Mouse (Mus musculus) embryonic facial prominence, embryonic 12.5 days (tissue): ENCODE measurements around the gene Armc12. TPM values are rescaled to one million over a fixed set of nuclear protein-coding genes. Genes with fewer than 3 reads are reported as not detected.
"Not testable (repeated sequence)": the region's sequence is repeated elsewhere in the genome, so short reads cannot be mapped to it uniquely, and the experiment has no call there.

Experiments used
- ATAC-seq: fragments of 200-750 bp; cut with Nextera tagmentation; 2 replicates; pipeline ENCODE4 v1.8.0; 2017; ENCODE audit not compliant: insufficient number of reproducible peaks, insufficient read depth, low FRiP score, low TSS enrichment
- H3K27ac ChIP-seq: fragments of 300-500 bp; sonication (generic); 2 replicates; pipeline ENCODE4 v1.5.1; 2016; ENCODE audit warnings: mild to moderate bottlenecking
- H3K27me3 ChIP-seq: fragments of 300-500 bp; sonication (generic); 2 replicates; pipeline ENCODE4 v1.6.1; 2016; ENCODE audit warnings: mild to moderate bottlenecking, moderate library complexity
- H3K36me3 ChIP-seq: fragments of 300-500 bp; sonication (generic); 2 replicates; pipeline ENCODE4 v1.6.1; 2016; ENCODE audit warnings: mild to moderate bottlenecking
- H3K4me1 ChIP-seq: fragments of 300-500 bp; sonication (generic); 2 replicates; pipeline ENCODE4 v1.6.1; 2016
- H3K4me2 ChIP-seq: fragments of 300-500 bp; sonication (generic); replicated peaks from 2 replicates; pipeline ENCODE4 v1.6.1; 2016; ENCODE audit warnings: mild to moderate bottlenecking, moderate library complexity
- H3K4me3 ChIP-seq: fragments of 300-500 bp; sonication (generic); 2 replicates; pipeline ENCODE4 v1.5.1; 2016; ENCODE audit warnings: mild to moderate bottlenecking
- H3K9ac ChIP-seq: fragments of 300-500 bp; sonication (generic); 2 replicates; pipeline ENCODE4 v1.6.1; 2016; ENCODE audit warnings: mild to moderate bottlenecking, moderate library complexity
- H3K9me3 ChIP-seq: fragments of 300-500 bp; sonication (generic); 2 replicates; pipeline ENCODE4 v1.6.1; 2016; ENCODE audit warnings: mild to moderate bottlenecking, moderate library complexity
- WGBS: fragments of 180-500 bp; shearing (Covaris S2); methylation state at CpG from one replicate; pipeline ENCODE4 v1.1.7; 2016; 5-methylcytosine and 5-hydroxymethylcytosine counted together
- polyA plus RNA-seq: library from polyadenylated mRNA; unstranded; fragments of >200 nt; fragmentation: Nextera tagmentation; extraction: Ambion mirVana; gene quantifications from 2 replicates; pipeline ENCODE4 v1.2.1, GENCODE M21; 2016

The Armc12 gene
- polyA plus RNA-seq, 1 experiment from 2014 or later: not detected

- no peaks in the 10 kb centered on the region for H3K27me3 ChIP-seq
- ATAC-seq: no peak
- H3K4me3 ChIP-seq: no peak overlapping the region
- H3K36me3 ChIP-seq: no peaks in the 10 kb centered on the region
- no peak overlapping the region for H3K9ac ChIP-seq
- WGBS: 69% methylated on average over 11 of the region's 11 CpGs
- H3K27ac ChIP-seq: no peak overlapping the region
- no peak overlapping the region for H3K4me2 ChIP-seq
- H3K4me1 ChIP-seq: peaks cover 12% of the 10 kb centered on the region
- no peaks in the 10 kb centered on the region for H3K9me3 ChIP-seq
Measured at GRCm38 (mm10) chr17:28548550-28548949, 17.9 kb downstream of the Armc12 start.

- Histone ChIP-seq H3K9me3 (no peaks in the 10 kb centered on the region), H3K9ac (no peak within 1 kb of the TSS), H3K27ac (no peak within 1 kb of the TSS), H3K27me3 (no peaks in the 10 kb centered on the region), H3K4me3 (no peak within 1 kb of the TSS), H3K36me3 (no peaks in the 10 kb centered on the region), H3K4me1 (peaks cover 18% of the 10 kb centered on the region), H3K4me2 (no peak within 1 kb of the TSS)
- ATAC-seq: no peak
- WGBS: 75% methylated on average over 14 of the region's 14 CpGs
Measured at GRCm38 (mm10) chr17:28549111-28549510, 18.5 kb downstream of the Armc12 start, which contains the start of gene Clpsl2. Gene Clpsl2 (plus strand): TSS chr17:28549411.

- Histone ChIP-seq H3K9ac (no peak overlapping the region), H3K4me2 (no peak overlapping the region; the same call in 1 of the 2 replicates), H3K36me3 (no peaks in the 10 kb centered on the region), H3K27me3 (no peaks in the 10 kb centered on the region), H3K27ac (peak overlapping the region; percentile 69), H3K9me3 (no peaks in the 10 kb centered on the region), H3K4me3 (no peak overlapping the region), H3K4me1 (peaks cover 44% of the 10 kb centered on the region)
- ATAC-seq: peak; percentile 58; the same call in 1 of the 2 replicates
- 2% methylated on average over 14 of the region's 14 CpGs for WGBS
Measured at GRCm38 (mm10) chr17:28553040-28553793, 22.6 kb downstream of the Armc12 start.

GRCm38 (mm10) chr17:28554021-28554420 is 23.4 kb downstream of the Armc12 start:
- H3K4me3 ChIP-seq, H3K4me2 ChIP-seq, H3K27me3 ChIP-seq, H3K9ac ChIP-seq, ATAC-seq, H3K36me3 ChIP-seq, H3K9me3 ChIP-seq: not testable (repeated sequence)
- Histone ChIP-seq H3K4me1 (peaks cover 45% of the 10 kb centered on the region), H3K27ac (peak overlapping the region; percentile 69)
- WGBS: 84% methylated on average over 4 of the region's 4 CpGs

GRCm38 (mm10) chr17:28556635-28557396 is 26.2 kb downstream of the Armc12 start:
- no peaks in the 10 kb centered on the region for H3K36me3 ChIP-seq
- H3K9me3 ChIP-seq: no peaks in the 10 kb centered on the region
- 43% methylated on average over 6 of the region's 6 CpGs for WGBS
- H3K4me1 ChIP-seq: peaks cover 48% of the 10 kb centered on the region
- H3K4me3 ChIP-seq: no peak overlapping the region
- no peak overlapping the region for H3K4me2 ChIP-seq
- ATAC-seq: 0 out of 2 replicates have a peak, but pooled peaks have one; percentile 49
- peak overlapping the region; percentile 65 for H3K27ac ChIP-seq
- H3K27me3 ChIP-seq: no peaks in the 10 kb centered on the region
- no peak overlapping the region for H3K9ac ChIP-seq

- Histone ChIP-seq H3K27ac (no peak overlapping the region), H3K4me2 (no peak overlapping the region), H3K9me3 (no peaks in the 10 kb centered on the region), H3K4me1 (peaks cover 48% of the 10 kb centered on the region), H3K27me3 (no peaks in the 10 kb centered on the region), H3K9ac (no peak overlapping the region), H3K4me3 (no peak overlapping the region), H3K36me3 (no peaks in the 10 kb centered on the region)
- no peak for ATAC-seq
- WGBS: 61% methylated on average over 6 of the region's 6 CpGs
Measured at GRCm38 (mm10) chr17:28557772-28558171, 27.2 kb downstream of the Armc12 start.

GRCm38 (mm10) chr17:28560598-28560997 is 30.0 kb downstream of the Armc12 start, which contains the start of gene Clps:
Gene Clps (minus strand): TSS chr17:28560766.
- Histone ChIP-seq H3K4me2 (no peak within 1 kb of the TSS), H3K4me3 (no peak within 1 kb of the TSS), H3K27me3 (no peaks in the 10 kb centered on the region), H3K4me1 (peaks cover 35% of the 10 kb centered on the region), H3K36me3 (no peaks in the 10 kb centered on the region), H3K9me3 (no peaks in the 10 kb centered on the region), H3K27ac (no peak within 1 kb of the TSS), H3K9ac (no peak within 1 kb of the TSS)
- no peak for ATAC-seq
- 84% methylated on average over 4 of the region's 4 CpGs for WGBS

- no peak overlapping the region for H3K9ac ChIP-seq
- WGBS: 55% methylated on average over 7 of the region's 7 CpGs
- no peak overlapping the region for H3K27ac ChIP-seq
Measured at GRCm38 (mm10) chr17:28561613-28562012, 31.0 kb downstream of the Armc12 start.

GRCm38 (mm10) chr17:28565181-28565580 is 34.6 kb downstream of the Armc12 start:
- no peak for ATAC-seq
- no peak overlapping the region for H3K27ac ChIP-seq

More at GRCm38 (mm10) chr17:28561613-28562012, 31.0 kb downstream of the Armc12 start:
- no peak overlapping the region for H3K4me3 ChIP-seq
- no peak for ATAC-seq
- H3K27me3 ChIP-seq: no peaks in the 10 kb centered on the region
- peaks cover 25% of the 10 kb centered on the region for H3K4me1 ChIP-seq
- H3K9me3 ChIP-seq: no peaks in the 10 kb centered on the region
- no peaks in the 10 kb centered on the region for H3K36me3 ChIP-seq
- H3K4me2 ChIP-seq: no peak overlapping the region

GRCm38 (mm10) chr17:28567541-28567940 is 36.9 kb downstream of the Armc12 start:
- WGBS: 37% methylated on average over 3 of the region's 3 CpGs
- Histone ChIP-seq H3K4me1 (no peaks in the 10 kb centered on the region), H3K27ac (no peak overlapping the region), H3K9ac (no peak overlapping the region), H3K36me3 (no peaks in the 10 kb centered on the region), H3K4me3 (no peak overlapping the region), H3K4me2 (no peak overlapping the region), H3K9me3 (no peaks in the 10 kb centered on the region), H3K27me3 (no peaks in the 10 kb centered on the region)
- ATAC-seq: no peak

More at GRCm38 (mm10) chr17:28565181-28565580, 34.6 kb downstream of the Armc12 start:
- peaks cover 9% of the 10 kb centered on the region for H3K4me1 ChIP-seq
- H3K9me3 ChIP-seq: no peaks in the 10 kb centered on the region
- no peak overlapping the region for H3K4me2 ChIP-seq
- H3K9ac ChIP-seq: no peak overlapping the region
- H3K36me3 ChIP-seq: no peaks in the 10 kb centered on the region
- H3K27me3 ChIP-seq: no peaks in the 10 kb centered on the region
- no peak overlapping the region for H3K4me3 ChIP-seq

- peaks cover 6% of the 10 kb centered on the region; the same call in 1 of the 2 replicates for H3K4me1 ChIP-seq
- ATAC-seq: no peak
- no peak overlapping the region for H3K4me2 ChIP-seq
- no peaks in the 10 kb centered on the region for H3K9me3 ChIP-seq
- H3K4me3 ChIP-seq: no peak overlapping the region
- H3K27me3 ChIP-seq: 0 out of 2 replicates have a peak, but pooled peaks cover 6% of the 10 kb centered on the region
- no peak overlapping the region for H3K27ac ChIP-seq
- no peaks in the 10 kb centered on the region for H3K36me3 ChIP-seq
- no peak overlapping the region for H3K9ac ChIP-seq
- WGBS: 83% methylated on average over 3 of the region's 3 CpGs
Measured at GRCm38 (mm10) chr17:28571868-28572267, 41.3 kb downstream of the Armc12 start.
